8 mouse cellular contexts compared by ENCODE assay signal in the genomic region with DNA sequence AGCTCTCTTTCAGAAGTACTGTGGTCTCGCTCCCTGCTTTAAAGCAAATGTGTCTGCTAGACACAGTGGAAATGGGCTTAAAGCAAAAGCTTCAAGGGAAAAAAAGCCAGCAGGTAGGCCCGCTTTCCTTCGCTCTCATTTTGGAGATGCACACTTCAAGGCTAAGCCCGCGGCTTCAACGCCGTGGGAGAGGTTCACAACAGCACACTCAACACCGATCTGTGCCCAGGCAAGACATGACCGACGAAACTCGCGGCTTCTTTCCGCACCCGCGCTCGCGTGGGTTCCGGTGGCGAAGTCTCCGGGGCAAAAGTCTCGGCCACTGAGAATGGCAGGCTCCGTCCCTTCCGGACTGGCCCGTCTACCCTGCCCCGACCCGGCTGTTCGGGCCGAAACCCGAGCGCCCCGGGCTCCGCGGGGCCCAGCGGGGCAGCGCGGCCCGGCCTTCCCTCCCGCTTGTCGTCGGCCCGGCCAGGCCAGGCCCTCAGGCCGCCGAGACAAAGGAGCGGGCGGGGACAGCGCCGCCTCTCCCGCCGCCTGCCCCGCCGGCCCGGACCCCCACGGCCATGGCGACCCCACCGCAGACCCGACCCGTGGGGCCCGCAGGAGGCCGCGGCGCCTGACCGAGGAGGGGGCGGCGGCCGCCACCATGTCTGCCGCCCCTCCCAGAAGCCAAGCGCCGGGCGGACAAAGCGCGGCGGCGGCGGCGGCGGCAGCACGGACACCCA. TPM values are rescaled to one million over a fixed set of nuclear protein-coding genes. Genes with fewer than 3 reads are reported as not detected.
DNase-seq lines count a peak whose midpoint lies in the region; ATAC-seq lines count a peak whose summit lies in the region.

No protein-coding gene starts in this region.

- H3K9me3 ChIP-seq in heart, embryonic 15.5 days (replicated peaks): no peaks in the 10 kb centered on the region
- no peaks in the 10 kb centered on the region for H3K9me3 ChIP-seq in lung, embryonic 15.5 days
- no peaks in the 10 kb centered on the region for H3K9me3 ChIP-seq in neural tube, embryonic 15.5 days (replicated peaks)

- H3K4me1 ChIP-seq in heart, embryonic 15.5 days (replicated peaks): peaks cover 31% of the 10 kb centered on the region
- peaks cover 26% of the 10 kb centered on the region for H3K4me1 ChIP-seq in lung, embryonic 15.5 days
- H3K4me1 ChIP-seq in neural tube, embryonic 15.5 days: peaks cover 41% of the 10 kb centered on the region

- peak; percentile 74 for DNase-seq in CD4-positive, CD25-positive, alpha-beta regulatory T cell, adult 2 months (ENCODE audit: low read depth, low spot score)
- peak; percentile 57 to 60 for DNase-seq in adrenal gland, adult 18-20 months (ENCODE audit: low spot score in 2 of 2)
- peak; percentile 36 to 69 for DNase-seq in kidney, postnatal 36 days
- DNase-seq in thymus, postnatal 0 days (ENCODE audit: low spot score): peak; percentile 64

- H3K27ac ChIP-seq in heart, embryonic 15.5 days: peak overlapping the region; percentile 99
- H3K27ac ChIP-seq in lung, embryonic 15.5 days: peak overlapping the region; percentile 100
- H3K27ac ChIP-seq in neural tube, embryonic 15.5 days (replicated peaks): peak overlapping the region; percentile 100

- H3K4me3 ChIP-seq in heart, embryonic 15.5 days: peak overlapping the region; percentile 90
- H3K4me3 ChIP-seq in lung, embryonic 15.5 days: peak overlapping the region; percentile 95
- H3K4me3 ChIP-seq in neural tube, embryonic 15.5 days (replicated peaks): peak overlapping the region; percentile 92

- H3K4me2 ChIP-seq in heart, embryonic 15.5 days: peak overlapping the region; percentile 77
- H3K4me2 ChIP-seq in lung, embryonic 15.5 days: peak overlapping the region; percentile 69
- peak overlapping the region; percentile 63 for H3K4me2 ChIP-seq in neural tube, embryonic 15.5 days

- no peaks in the 10 kb centered on the region for H3K36me3 ChIP-seq in heart, embryonic 15.5 days
- peaks cover 5% of the 10 kb centered on the region; the same call in 1 of the 2 replicates for H3K36me3 ChIP-seq in lung, embryonic 15.5 days
- no peaks in the 10 kb centered on the region for H3K36me3 ChIP-seq in neural tube, embryonic 15.5 days

- H3K27me3 ChIP-seq in heart, embryonic 15.5 days: no peaks in the 10 kb centered on the region
- no peaks in the 10 kb centered on the region for H3K27me3 ChIP-seq in lung, embryonic 15.5 days
- no peaks in the 10 kb centered on the region for H3K27me3 ChIP-seq in neural tube, embryonic 15.5 days (replicated peaks)

- peak; percentile 47 for ATAC-seq in erythroblast, adult 5-6 weeks (replicated peaks; ENCODE audit: low FRiP score, poor library complexity, severe bottlenecking)
- ATAC-seq in heart, embryonic 15.5 days (replicated peaks; ENCODE audit: insufficient number of reproducible peaks, insufficient read depth, low FRiP score, low read depth): peak; percentile 64
- ATAC-seq in lung, embryonic 15.5 days (ENCODE audit: borderline replicate concordance, extremely low read depth, low FRiP score, low TSS enrichment): peak; percentile 64
- ATAC-seq in neural tube, embryonic 15.5 days (ENCODE audit: low FRiP score): peak; percentile 68; the same call in 1 of the 2 replicates

- peak overlapping the region; percentile 96 for H3K9ac ChIP-seq in heart, embryonic 15.5 days
- H3K9ac ChIP-seq in lung, embryonic 15.5 days: peak overlapping the region; percentile 97
- peak overlapping the region; percentile 98 for H3K9ac ChIP-seq in neural tube, embryonic 15.5 days (replicated peaks)

- WGBS in heart, embryonic 15.5 days: under 1% methylated on average over 76 of the region's 77 CpGs
- WGBS in lung, embryonic 15.5 days: under 1% methylated on average over 63 of the region's 77 CpGs
- under 1% methylated on average over 61 of the region's 77 CpGs for WGBS in neural tube, embryonic 15.5 days

RNA-seq across cellular contexts. Expression of a gene that starts 1.5 kb away (rescaled TPM):
- total RNA-seq in adrenal gland, adult 18-20 months (2021): 10 to 100 TPM; 12.9 to 23.8 TPM
- 9.0 and 16.1 TPM in 2 replicates for total RNA-seq in erythroblast, adult 5-6 weeks (2015; ENCODE audit: low replicate concordance)
- 10.9 and 11.4 TPM in 2 replicates for total RNA-seq in erythroblast, adult 5-6 weeks (2017; ENCODE audit: low replicate concordance)
- 28.5 and 32.6 TPM in 2 replicates for polyA plus RNA-seq in heart, embryonic 15.5 days (2015; fragmentation: Nextera tagmentation; extraction: Ambion mirVana)
- 61.8 and 62.0 TPM in 2 replicates for polyA plus RNA-seq in lung, embryonic 15.5 days (2015; fragmentation: Nextera tagmentation; extraction: Ambion mirVana)
- 36.0 and 37.1 TPM in 2 replicates for polyA plus RNA-seq in neural tube, embryonic 15.5 days (2015; fragmentation: Nextera tagmentation; extraction: Ambion mirVana)
- 66.1 and 66.7 TPM in 2 replicates for polyA plus RNA-seq in thymus, postnatal 0 days (2015; fragmentation: Nextera tagmentation; extraction: Ambion mirVana)

RNA-seq across cellular contexts. Expression of a gene that starts 32.5 kb away (rescaled TPM):
- 10 to 100 TPM; 67.4 to 77.4 TPM for total RNA-seq in adrenal gland, adult 18-20 months (2021)
- 12.7 and 18.2 TPM in 2 replicates for total RNA-seq in erythroblast, adult 5-6 weeks (2015; ENCODE audit: low replicate concordance)
- total RNA-seq in erythroblast, adult 5-6 weeks (2017; ENCODE audit: low replicate concordance): 19.2 and 26.2 TPM in 2 replicates
- 26.8 and 30.7 TPM in 2 replicates for polyA plus RNA-seq in heart, embryonic 15.5 days (2015; fragmentation: Nextera tagmentation; extraction: Ambion mirVana)
- polyA plus RNA-seq in lung, embryonic 15.5 days (2015; fragmentation: Nextera tagmentation; extraction: Ambion mirVana): 40.8 and 44.1 TPM in 2 replicates
- 30.1 and 33.2 TPM in 2 replicates for polyA plus RNA-seq in neural tube, embryonic 15.5 days (2015; fragmentation: Nextera tagmentation; extraction: Ambion mirVana)
- 23.0 and 27.7 TPM in 2 replicates for polyA plus RNA-seq in thymus, postnatal 0 days (2015; fragmentation: Nextera tagmentation; extraction: Ambion mirVana)

RNA-seq across cellular contexts. Expression of a gene that starts 55.5 kb away (rescaled TPM):
- total RNA-seq in adrenal gland, adult 18-20 months (2021): 10 to 100 TPM; 11.0 to 51.9 TPM
- total RNA-seq in erythroblast, adult 5-6 weeks (2015; ENCODE audit: low replicate concordance): 14.8 and 34.1 TPM in 2 replicates
- total RNA-seq in erythroblast, adult 5-6 weeks (2017; ENCODE audit: low replicate concordance): 22.3 and 24.3 TPM in 2 replicates
- polyA plus RNA-seq in heart, embryonic 15.5 days (2015; fragmentation: Nextera tagmentation; extraction: Ambion mirVana): 9.2 and 10.6 TPM in 2 replicates
- 5.4 and 7.4 TPM in 2 replicates for polyA plus RNA-seq in lung, embryonic 15.5 days (2015; fragmentation: Nextera tagmentation; extraction: Ambion mirVana)
- polyA plus RNA-seq in neural tube, embryonic 15.5 days (2015; fragmentation: Nextera tagmentation; extraction: Ambion mirVana): 1.3 and 2.1 TPM in 2 replicates
- polyA plus RNA-seq in thymus, postnatal 0 days (2015; fragmentation: Nextera tagmentation; extraction: Ambion mirVana): 13.0 and 13.3 TPM in 2 replicates

Comparison
In these comparisons a context has a peak if more than half of its experiments do, and no peak if none do; other contexts are left out.
1. Peak in every context shown above with its lines: DNase-seq, ATAC-seq, H3K4me3 ChIP-seq and H3K27ac ChIP-seq.